Mouse (Mus musculus) MEL (cell line): ENCODE data around the gene Rad51.

Experiments used
- BHLHE40 ChIP-seq: IDR thresholded peaks from 2 replicates; pipeline ENCODE4 v1.6.1; 2012; ENCODE audit warnings: low read depth, mild to moderate bottlenecking, inconsistent platforms, low read length, improper control_type of control experiment, borderline replicate concordance
- CHD2 ChIP-seq: IDR thresholded peaks from 2 replicates; pipeline ENCODE4 v1.6.1; 2011; ENCODE audit warnings: low read length, improper control_type of control experiment
- CTCF ChIP-seq, 3 experiments: IDR thresholded peaks in 2 of 3; conservative IDR thresholded peaks in 1 of 3; 2 replicates each; pipeline ENCODE4 v1.5.1; 2011 to 2012; ENCODE audit warnings: low read length in 3 of 3, low read depth in 2 of 3, mild to moderate bottlenecking in 2 of 3, improper control_type of control experiment in 1 of 3, inconsistent platforms in 1 of 3, mixed read lengths in 1 of 3, moderate library complexity in 1 of 3; ENCODE audit not compliant: control insufficient read depth in 1 of 3, insufficient read depth in 1 of 3, poor library complexity in 1 of 3, severe bottlenecking in 1 of 3
- ELF1 ChIP-seq: IDR thresholded peaks from 2 replicates; pipeline ENCODE4 v1.6.1; 2014; ENCODE audit warnings: low read depth, mild to moderate bottlenecking, inconsistent platforms, low read length, improper control_type of control experiment, moderate library complexity
- EP300 ChIP-seq, 2 experiments: IDR thresholded peaks; 2 replicates each; pipeline ENCODE4 v1.6.1; 2011; ENCODE audit warnings: improper control_type of control experiment in 2 of 2, low read length in 2 of 2, low read depth in 1 of 2, mild to moderate bottlenecking in 1 of 2
- ETS1 ChIP-seq: IDR thresholded peaks from 2 replicates; pipeline ENCODE4 v1.6.1; 2012; ENCODE audit warnings: low read depth, mild to moderate bottlenecking, inconsistent platforms, low read length, improper control_type of control experiment, moderate library complexity
- KAT2A ChIP-seq: conservative IDR thresholded peaks from 2 replicates; pipeline ENCODE4 v1.6.1; 2012; ENCODE audit warnings: low read depth, low read length, improper control_type of control experiment, inconsistent platforms
- MAX ChIP-seq: IDR thresholded peaks from 2 replicates; pipeline ENCODE4 v1.6.1; 2011; ENCODE audit warnings: low read length, improper control_type of control experiment
- MYB ChIP-seq: IDR thresholded peaks from 2 replicates; pipeline ENCODE4 v1.6.1; 2011; ENCODE audit warnings: mild to moderate bottlenecking, low read depth, low read length, improper control_type of control experiment
- NELFE ChIP-seq: IDR thresholded peaks from 2 replicates; pipeline ENCODE4 v1.6.1; 2011; ENCODE audit warnings: low read depth, low read length, improper control_type of control experiment
- POLR2A ChIP-seq, 2 experiments: IDR thresholded peaks; 2 replicates each; pipeline ENCODE4 v1.6.1; 2011 to 2012; ENCODE audit warnings: low read length in 2 of 2, mild to moderate bottlenecking in 2 of 2, control low read depth in 1 of 2, improper control_type of control experiment in 1 of 2, low read depth in 1 of 2, moderate library complexity in 1 of 2; ENCODE audit not compliant: control insufficient read depth in 1 of 2, insufficient read depth in 1 of 2, poor library complexity in 1 of 2
- POLR2AphosphoS5 ChIP-seq: IDR thresholded peaks from 2 replicates; pipeline ENCODE4 v1.6.1; 2012; ENCODE audit warnings: low read depth, borderline replicate concordance, mild to moderate bottlenecking, inconsistent platforms, low read length, moderate library complexity, mixed read lengths

DNA sequence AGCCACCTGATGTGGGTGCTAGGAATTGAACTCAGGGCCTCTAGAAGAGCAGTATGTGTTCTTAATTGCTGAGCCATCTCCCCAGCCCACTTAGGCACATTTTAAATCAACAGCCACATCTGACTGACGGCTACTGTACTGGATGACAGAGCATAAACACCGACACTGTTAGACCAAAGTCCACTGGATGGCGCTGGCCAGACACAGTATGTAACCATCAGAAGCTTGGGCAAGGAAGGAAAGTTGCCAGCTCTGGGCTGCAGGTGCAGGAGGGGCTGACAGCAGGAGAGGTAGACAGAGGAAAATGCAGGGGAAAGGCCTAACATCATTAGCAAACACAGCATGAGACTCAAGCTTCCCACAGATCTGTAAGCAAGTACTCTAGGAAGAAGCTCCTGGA is 64.2 kb downstream of the Rad51 start:
- TF ChIP-seq KAT2A (no peak), ETS1 (no peak), MAX (no peak), CTCF (IDR thresholded peaks at IDR 0.05 in 2 of 3, conservative IDR thresholded peaks at IDR 0.05 in 1 of 3; ENCODE audit: control insufficient read depth in 1 of 3, insufficient read depth in 1 of 3, low read depth in 2 of 3, low read length in 3 of 3, poor library complexity in 1 of 3, severe bottlenecking in 1 of 3) (no peak), CHD2 (no peak), EP300 (IDR thresholded peaks at IDR 0.05; ENCODE audit: low read depth in 1 of 2, low read length in 2 of 2) (no peak), ELF1 (no peak), POLR2A (IDR thresholded peaks at IDR 0.05; ENCODE audit: control insufficient read depth in 1 of 2, insufficient read depth in 1 of 2, low read depth in 1 of 2, low read length in 2 of 2, poor library complexity in 1 of 2) (no peak), BHLHE40 (no peak), NELFE (no peak), MYB (no peak), POLR2AphosphoS5 (no peak)
